Mouse (Mus musculus) megakaryocyte, embryonic 14.5 days (primary cell): ENCODE results near the gene Rem1. TPM values are rescaled to one million over a fixed set of nuclear protein-coding genes. Genes with fewer than 3 reads are reported as not detected.
A peak's percentile ranks its signal among the peaks of the same experiment; 100 is the strongest.
"Not testable (repeated sequence)": the region's sequence is repeated elsewhere in the genome, so short reads cannot be mapped to it uniquely, and the experiment has no call there.

ENCODE experiments used
- H3K27me3 ChIP-seq: replicated peaks from 2 replicates; pipeline ENCODE3; 2012; ENCODE audit warnings: inconsistent platforms
- H3K36me3 ChIP-seq: replicated peaks from 2 replicates; pipeline ENCODE3; 2012; ENCODE audit warnings: low read length, inconsistent platforms, mixed read lengths
- H3K4me1 ChIP-seq: 2 replicates; pipeline ENCODE4 v1.6.1; 2012; ENCODE audit warnings: inconsistent platforms
- H3K4me3 ChIP-seq: replicated peaks from 2 replicates; pipeline ENCODE3; 2012; ENCODE audit warnings: moderate library complexity, mild to moderate bottlenecking, inconsistent platforms
- H3K9me3 ChIP-seq: 2 replicates; pipeline ENCODE4 v1.6.1; 2012; ENCODE audit warnings: inconsistent platforms
- FLI1 ChIP-seq: IDR thresholded peaks from 2 replicates; pipeline ENCODE4 v1.6.1; 2012; ENCODE audit warnings: low read length, inconsistent platforms, mixed read lengths
- GATA1 ChIP-seq: IDR thresholded peaks from 3 replicates; pipeline ENCODE4 v1.6.1; 2012; ENCODE audit warnings: mixed read lengths, low read length, inconsistent platforms, borderline replicate concordance
- polyA plus RNA-seq: library from polyadenylated mRNA; stranded (reverse); fragments of >175 nt; gene quantifications from 2 replicates; pipeline ENCODE4 v1.2.3, GENCODE M21; 2012; ENCODE audit warnings: low replicate concordance; ENCODE audit not compliant: insufficient read depth

Rem1 gene
- polyA plus RNA-seq, 1 experiment, result not detected

DNA sequence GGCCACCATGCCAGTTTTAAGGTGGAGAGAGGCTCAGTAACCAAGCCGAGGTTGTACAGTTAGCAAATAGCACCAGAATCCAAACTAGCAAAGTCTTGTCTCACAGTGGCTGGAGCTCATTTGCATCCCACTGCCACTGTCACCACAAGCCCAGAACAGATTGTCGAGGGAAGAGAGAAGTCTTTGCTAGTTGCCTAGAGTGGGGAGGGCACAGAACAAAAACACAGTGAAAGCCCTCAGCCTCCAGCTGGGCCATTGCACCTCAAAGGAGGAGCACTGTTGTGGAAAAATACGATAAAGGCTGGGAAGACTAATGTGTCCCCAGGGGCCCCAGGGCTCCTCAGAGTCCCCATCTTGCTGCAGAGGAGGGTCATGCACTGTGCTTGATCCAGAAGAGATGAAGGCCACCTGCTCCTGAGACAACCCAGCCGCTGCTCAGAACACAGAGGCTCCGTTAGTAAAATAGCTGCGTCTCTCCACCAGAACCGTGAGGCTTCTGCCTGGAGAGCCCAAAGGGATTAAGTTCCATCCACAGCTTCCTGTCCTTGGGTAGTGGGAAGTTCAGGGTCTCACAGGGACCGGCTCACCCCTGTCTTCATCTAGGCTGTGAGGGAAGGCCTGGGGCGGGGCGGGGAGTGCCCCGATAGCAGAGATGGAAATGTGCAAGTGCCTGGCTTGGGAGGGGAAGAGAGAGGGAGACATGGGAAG is 12.8 kb downstream of the Rem1 start:
- Histone ChIP-seq H3K27me3 (peaks cover 51% of the 10 kb centered on the region), H3K36me3 (no peaks in the 10 kb centered on the region), H3K9me3 (peaks cover 9% of the 10 kb centered on the region), H3K4me3 (no peak overlapping the region), H3K4me1 (peaks cover 3% of the 10 kb centered on the region; the same call in 1 of the 2 replicates)
- TF ChIP-seq FLI1 (no peak), GATA1 (no peak)

DNA sequence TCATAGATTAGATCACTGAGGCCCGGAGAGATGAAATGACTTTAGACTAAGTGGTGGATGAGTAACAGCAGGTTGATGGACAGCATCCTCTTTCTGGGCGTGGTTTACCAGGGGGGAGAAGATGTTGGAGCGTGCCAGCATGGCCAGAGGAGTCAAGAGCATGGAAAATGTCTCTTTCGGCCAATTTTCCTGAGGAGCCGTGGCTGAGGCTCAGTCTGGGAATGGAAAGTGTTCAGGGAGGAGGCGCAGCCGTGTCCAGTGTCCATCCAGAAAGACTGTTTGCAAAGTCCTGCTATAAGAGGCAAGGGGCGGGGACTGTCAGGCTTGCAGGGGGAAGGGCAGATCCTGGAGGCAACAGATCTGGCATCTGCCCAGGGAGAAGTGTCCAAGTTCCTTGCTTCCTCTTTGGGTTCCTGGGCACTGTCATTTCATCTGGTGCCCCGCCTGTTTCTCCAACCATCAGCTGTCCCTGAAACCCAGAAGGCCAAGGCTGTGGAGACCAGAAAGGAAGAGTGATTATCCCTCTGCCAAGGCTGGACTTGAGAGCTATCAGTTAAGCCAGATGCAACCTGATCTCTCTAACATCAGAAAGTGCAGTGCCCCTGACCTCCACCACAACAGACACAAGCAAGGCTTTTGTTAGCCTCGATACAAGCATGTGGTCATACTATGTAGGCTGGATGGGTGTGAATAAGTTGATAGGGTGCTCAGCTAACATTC is 26.3 kb downstream of the Rem1 start:
- no peak for TF ChIP-seq FLI1
- no peak for TF ChIP-seq GATA1
- peaks cover 26% of the 10 kb centered on the region for H3K4me1 ChIP-seq
- H3K9me3 ChIP-seq, result 0 out of 2 replicates have a peak, but pooled peaks cover 6% of the 10 kb centered on the region
- peaks cover 14% of the 10 kb centered on the region for H3K27me3 ChIP-seq
- H3K36me3 ChIP-seq, result no peaks in the 10 kb centered on the region
- no peak overlapping the region for H3K4me3 ChIP-seq

DNA sequence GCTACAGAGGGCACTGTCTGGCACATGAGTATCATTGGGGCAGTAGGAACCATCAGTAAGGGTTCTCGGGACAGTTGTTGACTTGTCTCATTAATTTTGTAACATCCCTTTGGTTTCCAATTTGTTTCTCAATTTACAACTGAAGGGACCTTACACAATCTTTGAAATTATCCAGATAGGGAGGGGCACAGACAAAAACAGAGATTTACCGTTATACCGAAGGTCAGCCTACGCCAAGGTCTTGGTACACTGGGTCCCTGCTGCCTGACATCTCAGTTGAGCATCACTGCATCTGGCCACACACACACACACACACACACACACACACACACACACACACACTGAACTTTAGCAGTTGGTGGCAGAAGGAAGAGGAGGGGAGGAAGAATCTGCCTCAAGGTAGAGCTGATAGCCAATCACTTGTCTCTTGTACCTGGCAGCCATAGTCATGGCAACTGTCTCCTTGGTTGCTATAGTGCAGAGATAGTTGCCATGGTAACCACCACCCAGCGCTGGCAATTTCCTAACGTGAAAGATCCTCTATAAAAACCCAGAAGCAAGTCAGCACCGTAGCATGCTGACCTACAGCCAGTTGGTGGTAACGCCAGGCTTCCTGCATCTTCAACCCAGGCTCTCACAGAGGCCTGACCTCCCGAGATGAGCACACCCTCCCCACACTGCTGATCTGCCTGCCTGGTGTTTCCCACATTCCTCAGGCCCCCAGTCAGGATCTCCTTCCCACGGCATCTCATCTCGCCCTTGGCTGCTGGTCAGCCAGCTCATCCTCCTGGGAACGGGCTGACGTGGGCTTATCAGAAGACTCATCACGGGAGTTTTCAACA is 27.3 kb downstream of the Rem1 start:
- Histone ChIP-seq H3K4me3 (peak overlapping the region; percentile 28), H3K36me3 (no peaks in the 10 kb centered on the region), H3K9me3 (0 out of 2 replicates have a peak, but pooled peaks cover 7% of the 10 kb centered on the region), H3K27me3 (peaks cover 12% of the 10 kb centered on the region), H3K4me1 (peaks cover 26% of the 10 kb centered on the region)
- TF ChIP-seq GATA1 (no peak), FLI1 (no peak)

DNA sequence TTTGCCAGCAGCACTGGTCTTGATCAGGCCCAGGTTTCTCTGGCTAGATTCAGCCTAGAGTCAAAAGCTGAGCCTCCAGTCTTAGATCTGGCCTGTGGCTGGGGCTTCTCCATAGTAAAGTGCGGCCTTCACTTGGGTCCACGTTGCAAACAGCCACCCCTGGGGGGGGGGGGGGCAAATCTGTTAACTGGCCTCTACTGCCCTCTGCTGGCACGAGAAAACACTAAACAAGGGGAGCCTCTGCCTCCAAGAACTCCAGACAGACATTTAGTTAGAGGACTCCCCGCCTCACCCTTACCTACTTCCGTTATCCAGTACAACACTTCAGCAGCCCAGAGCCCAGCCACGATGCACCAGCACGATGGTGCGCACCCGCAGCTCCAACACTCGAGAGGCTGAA is 30.6 kb downstream of the Rem1 start:
- Histone ChIP-seq H3K4me3 (no peak overlapping the region), H3K9me3 (peaks cover 19% of the 10 kb centered on the region; the same call in 1 of the 2 replicates), H3K4me1 (peaks cover 24% of the 10 kb centered on the region), H3K36me3 (no peaks in the 10 kb centered on the region), H3K27me3 (peaks cover 14% of the 10 kb centered on the region)
- TF ChIP-seq FLI1, result no peak

DNA sequence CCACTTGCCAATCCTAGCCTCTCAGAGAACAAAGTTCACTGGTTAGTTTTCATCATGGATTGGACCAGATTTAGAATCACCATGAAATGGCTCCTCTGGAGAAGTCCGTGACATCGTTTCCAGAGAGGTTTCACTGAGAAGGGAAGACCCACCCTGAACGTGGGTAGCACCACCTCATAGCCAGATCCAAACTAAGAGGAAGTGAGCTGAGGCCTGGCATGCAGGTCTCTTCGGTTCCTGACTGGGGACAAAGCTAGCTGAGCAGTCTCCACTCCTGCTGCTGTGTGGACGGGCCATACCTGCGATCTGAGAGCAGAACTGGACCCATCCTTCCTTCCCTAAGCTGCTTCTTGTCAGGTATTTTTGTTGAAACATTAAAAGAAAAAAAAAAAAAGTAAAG is 34.4 kb downstream of the Rem1 start:
- Histone ChIP-seq H3K4me3 (no peak overlapping the region), H3K27me3 (peaks cover 15% of the 10 kb centered on the region), H3K4me1 (peaks cover 6% of the 10 kb centered on the region), H3K36me3 (no peaks in the 10 kb centered on the region), H3K9me3 (peaks cover 19% of the 10 kb centered on the region; the same call in 1 of the 2 replicates)
- TF ChIP-seq FLI1 (no peak), GATA1 (no peak)

DNA sequence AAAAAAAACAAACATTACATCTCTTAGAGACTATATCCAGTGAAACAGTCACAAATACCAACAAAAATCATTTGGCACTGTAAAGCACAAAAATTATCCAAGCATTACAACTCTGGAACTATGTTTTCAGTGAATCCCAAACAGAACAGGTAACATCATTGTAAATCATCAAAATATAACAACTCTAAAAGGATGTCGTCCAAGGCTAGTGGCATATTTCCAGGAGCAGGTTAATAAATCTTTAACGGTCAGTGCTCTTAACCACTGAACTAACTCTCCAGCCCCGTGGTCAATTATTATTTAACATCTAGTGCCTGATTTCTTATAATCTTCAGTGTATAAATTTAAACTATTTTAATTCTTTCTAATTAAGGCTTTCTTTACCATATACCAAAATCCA is 39.4 kb downstream of the Rem1 start:
- H3K36me3 ChIP-seq, H3K9me3 ChIP-seq, H3K4me3 ChIP-seq: not testable (repeated sequence)
- H3K4me1 ChIP-seq, result peaks cover 23% of the 10 kb centered on the region
- peaks cover 13% of the 10 kb centered on the region for H3K27me3 ChIP-seq

DNA sequence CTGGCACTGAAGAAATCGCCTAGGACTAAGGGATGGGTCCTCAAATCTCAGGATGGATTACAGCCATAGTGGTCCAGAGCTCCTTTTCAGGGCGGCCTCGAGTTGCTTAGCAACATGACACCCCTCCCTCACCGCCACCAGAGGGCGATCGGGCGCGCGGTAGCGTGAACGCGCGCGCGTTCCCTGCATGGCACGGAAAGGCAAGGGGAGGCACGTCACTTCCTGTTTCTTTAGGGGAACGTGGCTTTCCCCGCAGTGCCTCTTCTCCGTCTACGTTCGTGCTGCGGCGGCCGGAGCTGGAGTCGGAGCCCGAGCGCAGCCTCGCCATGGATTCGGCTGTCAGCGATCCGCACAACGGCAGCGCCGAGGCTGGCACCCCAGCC is 42.5 kb downstream of the Rem1 start, which contains the start of gene H13:
TSS of gene H13 (plus strand) at position 206 of the 383 bp plus-strand sequence.
- peaks cover 17% of the 10 kb centered on the region for H3K36me3 ChIP-seq
- no peaks in the 10 kb centered on the region for H3K9me3 ChIP-seq
- peak within 1 kb of the TSS; percentile 99 for H3K4me3 ChIP-seq
- peaks cover 51% of the 10 kb centered on the region for H3K4me1 ChIP-seq
- H3K27me3 ChIP-seq, result peaks cover 8% of the 10 kb centered on the region
- TF ChIP-seq GATA1, result no peak
- TF ChIP-seq FLI1, result no peak

DNA sequence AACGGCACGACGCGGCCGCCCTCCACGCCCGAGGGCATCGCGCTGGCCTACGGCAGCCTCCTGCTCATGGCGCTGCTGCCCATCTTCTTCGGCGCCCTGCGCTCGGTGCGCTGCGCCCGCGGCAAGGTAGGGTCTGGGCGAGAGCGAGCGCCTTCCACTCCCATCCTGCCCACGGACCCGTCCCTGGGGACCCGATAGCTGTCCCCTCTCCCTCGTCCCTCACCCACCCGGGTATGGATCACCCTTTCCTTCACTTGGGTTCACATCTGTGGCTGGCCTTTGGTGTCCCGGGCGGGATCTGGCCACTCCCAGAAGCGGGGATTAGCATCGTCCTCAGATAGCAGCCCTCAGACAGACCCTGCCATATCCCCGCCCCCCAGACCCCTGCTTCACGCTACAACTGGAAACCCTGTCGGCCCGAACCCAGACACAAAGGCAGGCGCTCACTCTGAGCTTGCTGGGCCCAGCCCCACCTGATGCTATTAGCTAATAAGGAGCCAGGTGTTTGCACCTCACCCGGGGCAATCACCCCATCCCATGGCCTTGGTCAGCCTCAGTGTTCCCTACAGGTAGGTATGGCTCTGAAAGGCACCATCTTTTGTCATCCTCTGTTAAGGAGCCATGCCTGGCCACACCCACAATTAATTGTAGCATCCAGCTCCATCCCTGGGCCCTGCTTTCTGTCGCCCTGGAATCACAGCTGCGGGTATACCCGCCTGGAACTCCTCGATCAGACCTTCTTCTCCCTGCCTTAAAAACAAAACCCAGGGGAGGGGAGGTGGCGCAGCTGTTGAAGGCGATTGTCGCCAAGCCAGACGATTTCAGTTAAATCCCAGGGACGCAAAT is 43.1 kb downstream of the Rem1 start:
- peaks cover 54% of the 10 kb centered on the region for H3K4me1 ChIP-seq
- no peak for TF ChIP-seq FLI1
- no peak for TF ChIP-seq GATA1
- peaks cover 22% of the 10 kb centered on the region for H3K36me3 ChIP-seq
- no peaks in the 10 kb centered on the region for H3K9me3 ChIP-seq
- H3K27me3 ChIP-seq, result peaks cover 5% of the 10 kb centered on the region
- peak overlapping the region; percentile 99 for H3K4me3 ChIP-seq

DNA sequence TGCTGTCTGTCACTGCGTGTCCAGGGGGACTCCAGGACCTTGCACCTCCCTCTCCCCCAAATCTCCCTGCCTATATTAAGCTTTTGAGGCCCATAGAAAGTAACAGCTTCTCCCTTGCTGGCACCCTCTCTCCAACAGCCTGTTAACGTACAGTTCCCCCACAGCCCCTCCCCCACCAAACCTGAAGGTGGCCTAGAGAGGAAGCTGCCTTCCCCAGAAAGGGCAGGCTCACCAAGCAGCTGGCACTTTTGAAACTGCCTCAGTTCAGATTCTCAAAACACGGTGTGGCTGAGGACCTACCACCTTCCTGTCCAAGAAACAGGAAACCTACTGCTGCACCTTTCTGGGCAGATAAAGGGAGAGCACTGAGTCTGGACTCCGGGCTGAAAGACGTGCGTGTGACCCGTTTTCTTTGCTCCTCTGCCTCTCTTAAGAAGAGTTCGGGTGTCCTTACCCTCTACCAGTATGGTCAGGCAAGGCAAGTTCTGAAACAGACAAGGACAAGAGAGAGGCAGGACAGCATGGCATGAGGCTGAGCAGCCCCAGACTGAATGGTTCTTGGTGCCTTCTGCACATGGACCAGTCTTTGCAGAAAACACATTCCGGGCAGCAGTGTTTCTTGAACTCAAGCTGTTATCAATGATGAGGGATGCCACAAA is 44.4 kb downstream of the Rem1 start:
- TF ChIP-seq FLI1 (no peak), GATA1 (no peak)
- Histone ChIP-seq H3K36me3 (peaks cover 34% of the 10 kb centered on the region), H3K4me3 (peak overlapping the region; percentile 99), H3K4me1 (peaks cover 63% of the 10 kb centered on the region), H3K27me3 (no peaks in the 10 kb centered on the region), H3K9me3 (no peaks in the 10 kb centered on the region)
